Mouse (Mus musculus) spleen, embryonic (tissue): ENCODE measurements around the gene Rpl36al.

ENCODE experiments used
- CTCF ChIA-PET: fragments of 350-600 bp; sonication (Branson Sonifier 250); formaldehyde crosslinking; loops from one replicate; lab custom pipeline; 2022; lab: Charles Lee

The Rpl36al gene

DNA sequence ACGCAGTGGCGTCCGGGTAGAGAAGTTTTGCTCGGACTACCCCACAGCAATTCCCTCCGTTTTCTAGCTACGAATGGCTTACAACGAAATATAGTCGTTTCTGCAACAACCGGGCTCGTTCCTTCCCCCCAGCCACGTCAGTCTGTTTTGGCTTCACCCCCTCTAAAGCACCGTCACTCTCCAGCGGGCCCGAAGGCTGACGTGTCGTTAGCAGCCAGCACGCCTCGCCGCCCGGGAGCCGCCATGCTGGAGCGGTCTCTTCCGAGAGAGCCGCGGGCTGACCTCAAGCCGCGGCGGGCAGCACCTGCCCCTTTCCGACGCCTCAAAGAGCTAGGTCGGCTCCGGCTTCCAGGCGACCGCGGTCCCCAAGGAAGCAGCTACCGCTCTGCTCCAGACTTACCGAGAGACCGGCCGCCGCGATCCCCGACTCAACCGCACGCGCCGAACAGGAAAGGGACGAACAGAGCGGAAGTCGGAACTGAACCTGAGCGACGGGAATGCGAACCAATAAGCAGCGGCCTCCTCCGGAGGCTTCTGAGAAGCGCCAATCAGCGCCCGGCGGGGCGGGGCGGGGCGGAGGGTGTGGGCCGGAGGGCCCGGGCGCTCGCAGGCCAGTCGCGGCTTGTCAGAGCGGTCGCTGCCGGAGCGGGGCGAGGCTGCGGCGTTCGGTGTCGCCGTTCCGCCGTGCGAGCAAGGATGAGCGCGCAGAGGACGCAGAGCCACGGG lies at the start of gene Rpl36al, which contains the start of gene Mgat2:
Gene Rpl36al, minus strand, starts transcription at position 501 of the 726 bp plus-strand sequence.
Gene Mgat2, plus strand, starts transcription at position 575 of the 726 bp plus-strand sequence.
- CTCF ChIA-PET = no interaction called here

DNA sequence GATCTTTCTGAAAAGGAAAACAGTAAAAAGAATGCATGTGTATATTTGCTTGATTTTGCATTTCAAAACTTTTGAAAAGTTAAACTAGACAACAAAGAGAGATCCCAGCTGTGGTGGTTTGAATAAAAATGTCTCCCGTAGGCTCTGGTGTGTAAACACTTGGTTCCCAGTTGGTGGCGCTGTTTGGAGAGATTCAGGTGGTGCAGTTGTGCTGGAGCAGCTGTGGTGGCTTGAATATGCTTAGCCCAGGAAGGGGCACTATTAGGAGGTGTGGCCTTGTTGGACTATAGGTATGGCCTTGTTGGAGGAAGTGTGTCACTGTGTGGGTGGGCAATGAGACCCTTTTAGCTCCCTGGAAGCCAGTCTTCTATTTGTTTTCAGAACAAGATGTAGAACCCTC lies 45.4 kb upstream of the Rpl36al start:
- CTCF ChIA-PET = interaction anchor here (1.0 kb wide), 1 partner anchor 17 kb away, joined by 3 read pairs; no protein-coding TSS in a partner anchor

DNA sequence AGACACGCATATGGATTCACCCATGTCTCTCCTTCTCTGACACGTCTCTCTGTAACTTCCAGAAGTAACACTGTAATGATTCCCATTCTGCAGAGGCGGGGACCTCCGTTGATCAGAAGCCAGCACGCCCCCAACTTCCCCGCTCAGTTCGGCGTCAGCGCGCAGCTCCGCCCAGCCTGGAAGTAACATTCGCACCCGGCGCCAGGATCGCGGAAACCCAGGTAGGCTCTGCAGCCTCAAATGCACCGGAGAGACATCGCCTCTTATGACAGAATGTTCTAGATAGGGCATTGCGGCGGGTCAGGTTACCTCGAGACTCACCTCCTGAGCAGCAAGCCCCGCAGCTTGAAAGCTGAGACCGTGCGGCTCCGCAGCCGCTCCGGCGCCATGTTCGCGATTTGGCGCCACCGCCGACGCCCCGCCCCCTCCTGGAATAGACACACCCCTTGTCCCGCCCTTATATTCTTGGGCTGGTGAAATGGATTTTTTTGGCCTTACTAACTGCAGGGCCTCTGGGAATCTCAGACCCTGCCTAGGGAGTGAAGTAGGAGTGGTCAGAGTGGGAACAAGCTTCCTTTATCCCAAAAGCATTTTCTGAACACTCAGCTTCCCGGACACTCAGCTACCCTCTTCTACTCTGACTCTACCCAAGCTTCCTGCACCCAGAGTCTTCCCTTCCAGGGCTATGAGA lies 44.0 kb upstream of the Rpl36al start, which contains the start of gene Pole2:
Gene Pole2, minus strand, starts transcription at position 420 of the 691 bp plus-strand sequence.
- CTCF ChIA-PET = interaction anchor here (0.6 kb wide), 1 partner anchor 82 kb away, joined by 6 read pairs; no protein-coding TSS in a partner anchor

DNA sequence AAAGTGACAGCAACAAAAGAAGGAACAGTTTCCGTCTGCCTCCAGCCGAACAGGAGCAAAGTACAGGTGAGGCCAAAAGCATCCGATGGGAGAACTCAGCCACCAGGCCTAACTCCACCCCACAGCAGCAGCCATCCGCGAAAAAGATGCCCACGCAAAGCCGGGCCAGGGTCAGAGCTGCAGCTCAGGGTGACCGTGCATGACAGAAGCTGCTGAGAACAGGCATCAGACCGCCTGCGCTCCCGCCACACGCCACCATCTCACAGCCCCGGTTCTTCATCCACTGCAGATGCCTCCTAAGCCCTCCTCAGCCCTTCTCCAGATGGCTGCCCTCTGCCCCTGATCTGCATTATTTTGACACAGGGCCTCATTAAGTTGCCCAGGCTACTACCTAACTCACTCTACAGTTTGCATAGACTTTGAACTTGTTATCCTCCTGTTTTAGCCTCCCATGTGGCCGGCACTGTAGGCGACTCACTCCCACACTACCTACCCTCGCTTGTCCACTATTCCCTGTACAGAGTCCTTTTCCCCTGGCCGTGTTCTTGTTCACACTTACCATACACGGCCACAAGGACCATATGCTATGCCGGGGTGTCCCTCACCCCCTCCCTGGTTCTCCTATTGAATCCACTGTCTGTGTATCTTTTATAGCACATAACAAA lies 36.9 kb upstream of the Rpl36al start:
- CTCF ChIA-PET = no interaction called here

DNA sequence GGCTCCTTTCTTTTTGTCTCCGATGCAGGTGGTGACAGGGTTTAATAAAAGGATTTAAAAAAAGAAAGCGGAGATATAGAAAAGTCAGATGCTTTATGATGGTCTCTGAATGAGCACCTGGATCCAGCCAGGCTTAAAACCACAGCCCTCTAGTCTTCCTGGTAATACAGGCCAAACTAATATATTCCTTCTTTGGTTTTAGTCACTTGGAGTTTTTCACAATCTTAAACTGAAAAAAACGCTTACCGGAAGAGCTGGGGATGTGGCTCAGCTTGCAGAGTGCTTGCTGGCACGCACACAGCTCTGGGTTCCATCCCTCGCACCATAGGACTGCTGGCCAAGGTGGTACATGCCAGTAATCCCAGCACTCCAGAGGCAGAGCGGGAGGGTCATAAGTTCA lies 32.7 kb upstream of the Rpl36al start:
- CTCF ChIA-PET = interaction anchor here (0.8 kb wide), 1 partner anchor 515 kb away, joined by 4 read pairs; no protein-coding TSS in a partner anchor

DNA sequence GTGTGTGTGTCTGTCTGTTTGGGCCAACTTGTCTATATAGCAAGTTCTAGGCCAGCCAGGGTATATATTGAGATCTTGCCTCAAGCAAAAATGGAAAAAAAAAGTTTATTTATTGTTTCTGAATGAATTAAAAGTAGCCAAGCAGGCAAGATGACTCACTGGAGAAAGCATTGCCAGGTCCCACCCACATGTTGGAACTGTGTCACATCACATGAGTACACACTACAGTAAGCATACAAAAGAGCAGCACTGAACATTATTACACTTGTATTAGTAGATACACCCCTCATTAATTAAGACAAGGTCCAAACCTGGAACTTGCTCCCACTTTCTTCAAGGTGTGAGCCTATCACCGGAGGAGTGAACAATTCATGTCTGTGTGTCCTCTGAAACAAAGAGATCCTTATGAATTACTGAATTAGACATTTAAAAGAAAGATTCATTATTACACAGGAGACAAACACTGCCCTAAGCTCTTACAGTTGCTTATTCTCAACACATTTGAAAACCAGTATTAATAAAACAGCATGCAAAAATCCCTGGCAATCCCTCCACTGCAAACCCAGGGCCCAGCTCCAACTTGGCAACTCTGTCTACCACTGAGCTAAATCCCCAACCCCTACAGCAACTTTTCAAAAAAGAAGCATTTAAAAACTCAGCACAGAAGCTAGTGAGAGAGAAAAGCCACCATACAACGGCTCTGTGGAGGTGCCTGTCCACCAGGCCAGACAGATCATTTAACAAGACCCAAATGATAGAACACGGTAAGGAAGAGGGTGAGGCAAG lies 31.3 kb upstream of the Rpl36al start:
- CTCF ChIA-PET = no interaction called here

DNA sequence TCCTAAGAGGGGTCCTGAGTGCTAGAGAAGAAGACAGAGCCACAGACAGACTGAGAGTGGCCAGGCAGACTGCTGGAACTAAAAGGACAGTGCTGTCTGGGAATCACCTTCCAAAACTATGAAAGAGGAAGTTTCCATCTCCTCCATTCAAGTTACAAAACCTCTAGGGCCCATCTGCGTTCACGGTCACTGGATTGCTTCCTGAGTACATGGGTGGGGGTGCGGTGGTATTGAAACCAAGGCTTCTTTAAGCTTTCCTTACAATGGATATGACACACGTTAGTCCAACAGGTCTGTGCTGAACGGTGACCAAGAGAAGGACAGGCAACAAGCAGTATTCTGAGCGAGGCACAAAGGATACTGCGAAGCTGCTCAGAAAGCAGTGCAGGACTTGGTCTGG lies 30.5 kb upstream of the Rpl36al start:
- CTCF ChIA-PET = no interaction called here

DNA sequence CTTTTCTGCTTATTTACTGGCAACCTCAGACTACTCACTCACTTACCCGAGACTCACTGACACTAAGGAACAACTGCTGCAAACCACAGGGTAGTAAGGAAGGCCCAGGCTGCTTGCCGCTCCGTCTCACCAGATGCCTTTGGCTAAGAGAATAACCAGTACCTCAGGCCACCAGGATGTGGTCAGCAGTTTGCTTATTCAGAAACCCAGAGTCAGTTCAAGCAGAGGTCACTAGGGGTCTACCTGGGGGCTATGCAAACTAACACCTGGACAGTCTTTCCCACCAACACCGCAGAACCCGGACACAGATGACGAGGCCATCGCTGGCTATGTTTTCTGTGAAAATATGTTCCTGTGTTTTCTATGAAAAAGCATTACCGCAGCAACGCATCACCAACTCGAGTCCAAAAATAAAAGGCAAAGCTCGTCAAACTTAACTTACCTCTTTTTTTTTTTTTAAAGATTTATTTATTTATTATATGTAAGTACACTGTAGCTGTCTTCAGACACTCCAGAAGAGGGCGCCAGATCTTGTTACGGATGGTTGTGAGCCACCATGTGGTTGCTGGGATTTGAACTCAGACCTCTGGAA lies 29.4 kb upstream of the Rpl36al start:
- CTCF ChIA-PET = interaction anchor here (0.8 kb wide), 1 partner anchor 13 kb away, joined by 5 read pairs; no protein-coding TSS in a partner anchor

DNA sequence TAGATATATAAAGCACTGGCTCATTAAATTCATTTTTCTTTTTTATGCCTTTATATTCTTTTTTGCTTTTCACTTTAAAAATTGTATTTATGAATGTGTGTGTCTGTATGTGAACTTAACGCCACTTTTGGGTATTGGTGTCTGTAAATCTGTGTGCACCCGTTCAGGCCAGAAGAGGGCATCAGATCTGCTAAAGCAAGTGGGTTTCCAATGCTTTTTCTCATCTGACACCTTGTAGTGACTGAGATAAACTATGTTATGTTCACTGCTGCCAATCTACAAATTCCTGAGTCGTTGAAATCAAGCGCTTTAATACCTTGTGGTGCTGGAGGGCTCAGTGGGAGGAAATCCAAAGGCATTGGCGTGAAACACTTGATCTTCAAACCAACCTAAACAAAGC lies 27.2 kb upstream of the Rpl36al start:
- CTCF ChIA-PET = interaction anchor here (0.7 kb wide), 1 partner anchor 308 kb away, joined by 3 read pairs; no protein-coding TSS in a partner anchor

DNA sequence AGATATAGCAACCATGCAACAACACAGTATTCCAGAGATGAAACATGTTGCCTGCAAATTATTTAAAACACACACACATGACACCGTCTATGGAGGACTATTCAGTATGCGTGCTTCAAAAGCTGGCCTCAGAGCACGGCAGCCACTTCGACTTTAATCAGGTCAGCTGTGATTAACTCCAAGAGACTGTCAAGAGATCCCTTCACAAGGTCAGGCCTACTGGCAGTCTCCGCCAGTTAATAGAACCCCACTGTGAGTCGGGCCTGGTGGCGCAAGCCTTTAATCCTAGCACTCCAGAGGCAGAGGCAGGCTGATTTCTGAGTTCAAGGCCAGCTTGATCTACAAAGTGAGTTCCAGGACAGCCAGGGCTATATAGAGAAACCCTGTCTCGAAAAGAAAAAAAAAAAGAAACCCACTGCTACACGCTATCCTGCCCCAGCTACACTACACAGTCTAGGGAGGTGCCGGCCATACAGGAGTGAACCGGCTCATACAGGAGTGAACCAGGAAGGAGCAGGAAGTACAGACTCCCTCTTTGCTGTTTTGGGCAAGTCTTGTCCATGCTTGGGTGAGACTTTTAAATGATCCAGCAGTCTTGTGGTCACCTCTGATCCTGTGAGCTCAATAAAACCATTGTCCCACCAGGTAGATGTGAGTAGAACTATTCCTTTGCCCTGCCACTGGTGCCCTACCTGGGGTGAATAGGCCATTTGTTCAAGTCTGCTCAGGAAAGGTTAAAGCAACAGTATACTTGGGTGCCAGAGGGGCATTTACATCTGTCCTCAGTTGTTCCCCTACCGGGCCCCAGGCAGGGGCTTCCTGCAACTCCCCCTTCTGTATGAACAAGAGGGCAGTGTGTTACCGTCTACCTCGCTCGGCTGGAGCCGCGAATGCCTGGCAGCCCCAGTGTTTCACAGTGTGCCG lies 26.4 kb upstream of the Rpl36al start:
- CTCF ChIA-PET = interaction anchor here (0.5 to 0.6 kb wide), 2 partner anchors 20 to 143 kb away, joined by 3 to 17 read pairs; no protein-coding TSS in a partner anchor

DNA sequence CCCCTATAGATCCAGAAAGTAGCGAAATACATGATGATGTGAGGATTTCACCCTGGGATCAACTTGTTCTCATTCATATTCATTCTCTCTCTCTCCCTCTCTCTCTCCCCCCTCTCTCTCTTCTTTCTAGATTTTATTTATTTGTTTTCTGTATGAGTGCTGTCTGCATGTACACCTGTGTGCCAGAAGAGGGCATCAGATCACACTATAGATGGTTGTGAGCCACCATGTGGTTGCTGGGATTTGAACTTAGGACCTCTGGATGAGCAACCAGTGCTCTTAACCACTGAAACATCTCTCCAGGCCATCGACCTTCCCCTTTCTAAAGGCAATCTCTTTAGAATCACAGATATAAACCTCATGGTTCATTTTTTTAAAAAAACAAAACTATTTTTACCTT lies 24.6 kb upstream of the Rpl36al start:
- CTCF ChIA-PET = no interaction called here

DNA sequence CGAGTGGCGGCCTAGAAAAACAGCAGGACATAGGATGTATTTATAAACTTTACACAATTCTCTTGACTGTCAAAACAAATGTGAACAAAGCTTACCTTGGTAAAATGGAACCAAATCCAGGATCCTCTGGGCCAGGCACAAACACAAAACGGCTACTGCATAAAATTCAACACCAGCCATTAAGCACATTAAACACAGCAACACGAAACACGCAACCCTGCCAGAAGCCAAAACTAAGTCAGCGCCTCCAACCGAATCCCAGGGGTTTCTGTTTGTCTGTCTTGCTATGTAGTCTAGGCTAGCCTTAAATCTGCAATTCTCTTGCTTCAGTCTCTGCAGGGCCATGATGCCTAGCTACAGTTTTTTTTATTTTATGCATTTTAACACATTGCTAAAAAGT lies 24.0 kb upstream of the Rpl36al start:
- CTCF ChIA-PET = no interaction called here

DNA sequence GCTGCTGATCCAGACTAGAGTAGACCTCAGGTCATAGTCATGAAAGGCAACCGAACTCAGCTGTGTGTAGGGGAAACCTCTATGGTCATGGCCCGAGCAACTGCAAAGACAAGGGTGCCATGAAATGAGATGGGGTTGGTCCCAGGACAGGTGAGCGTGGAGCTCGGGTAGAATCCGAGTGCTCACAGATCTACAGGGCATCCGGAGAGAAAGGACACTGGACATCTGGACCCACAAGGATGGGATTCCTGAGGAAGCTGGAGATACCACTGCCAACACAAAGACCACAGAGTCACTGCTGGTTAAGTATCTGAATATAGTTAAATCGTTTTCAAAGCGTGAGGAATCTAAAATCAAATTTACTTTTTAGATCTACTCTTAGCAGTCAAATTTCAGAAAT lies 23.5 kb upstream of the Rpl36al start:
- CTCF ChIA-PET = no interaction called here

DNA sequence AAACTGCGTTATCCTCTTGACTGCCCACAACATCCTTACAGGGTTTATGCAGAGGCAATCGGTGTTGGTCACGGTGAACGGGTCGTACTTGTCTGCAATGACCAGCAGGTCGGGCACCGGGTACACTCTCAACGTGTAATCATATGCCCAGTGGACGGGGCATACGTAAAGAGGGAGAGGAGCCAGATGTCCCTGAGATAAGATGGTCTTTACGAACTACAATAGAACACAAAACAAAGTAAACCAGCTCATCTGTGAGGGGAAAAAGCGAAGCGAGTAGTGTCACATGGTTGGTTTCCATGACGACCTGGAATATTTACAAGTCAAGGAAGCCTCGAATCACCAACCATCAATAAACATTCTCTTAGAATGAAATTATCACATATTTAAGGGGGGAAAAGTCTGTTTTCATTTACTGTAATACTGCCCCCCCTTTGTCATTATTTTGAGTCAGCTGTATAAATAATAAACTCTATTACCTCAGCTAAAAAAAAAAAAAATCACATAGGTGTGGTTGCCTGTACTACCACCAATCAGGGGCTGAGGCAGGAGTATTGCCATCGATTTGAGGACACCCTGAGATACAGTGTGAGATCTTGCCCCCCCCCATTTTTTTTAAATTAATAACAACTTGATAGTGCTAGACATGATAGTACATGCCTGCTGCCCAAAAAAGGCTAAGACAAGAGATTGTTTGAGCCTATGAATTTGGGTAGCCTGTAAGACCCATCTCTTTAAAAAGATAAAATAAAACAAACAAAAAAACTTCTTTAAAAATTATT lies 20.4 kb upstream of the Rpl36al start, which contains the start of gene Gm49384:
Gene Gm49384, minus strand, starts transcription at position 216 of the 782 bp plus-strand sequence.
- CTCF ChIA-PET = interaction anchor here (0.7 kb wide), 1 partner anchor 10 kb away, joined by 3 read pairs; no protein-coding TSS in a partner anchor

DNA sequence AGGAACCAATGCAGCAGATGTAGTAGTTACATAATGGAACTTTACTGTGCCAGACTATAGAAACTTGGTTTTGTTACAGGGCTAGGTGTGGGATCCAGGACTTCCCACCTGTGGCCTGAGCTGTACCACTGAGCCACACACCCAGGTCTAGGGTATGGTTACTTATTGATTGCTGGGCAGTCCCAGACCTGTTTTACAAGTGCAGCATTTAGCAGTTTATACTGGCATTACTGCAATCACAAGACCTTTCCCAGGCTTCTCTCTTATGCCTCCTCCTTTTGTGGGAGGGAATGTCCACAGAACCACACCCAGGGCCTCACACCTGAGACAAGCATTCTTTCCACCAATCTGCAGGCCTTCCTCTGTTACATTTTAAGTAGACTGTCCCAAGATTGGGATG lies 15.1 kb upstream of the Rpl36al start:
- CTCF ChIA-PET = no interaction called here

DNA sequence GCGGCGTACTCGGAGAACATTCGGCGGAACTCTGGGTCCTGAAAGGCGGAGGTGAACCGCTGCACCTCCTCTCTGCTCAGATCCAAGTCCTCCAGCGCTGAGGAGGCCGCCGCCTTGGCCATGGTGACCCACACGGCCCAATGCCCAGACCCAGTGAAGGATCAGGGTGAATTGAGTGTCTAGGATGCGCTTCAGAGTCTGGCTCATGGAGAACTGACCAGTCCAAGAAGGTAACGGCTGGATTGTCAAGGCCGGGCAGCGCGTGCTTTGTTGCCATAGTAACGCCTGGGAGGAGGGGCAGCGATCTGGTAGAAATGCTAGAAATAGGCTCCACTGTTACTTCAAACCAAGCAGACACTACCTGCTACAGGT lies 14.3 kb upstream of the Rpl36al start, which contains the start of gene Dnaaf2:
Gene Dnaaf2, minus strand, starts transcription at position 266 of the 372 bp plus-strand sequence.
- CTCF ChIA-PET = interaction anchor here (0.5 kb wide), 1 partner anchor 9 kb away, joined by 3 read pairs; no protein-coding TSS in a partner anchor

DNA sequence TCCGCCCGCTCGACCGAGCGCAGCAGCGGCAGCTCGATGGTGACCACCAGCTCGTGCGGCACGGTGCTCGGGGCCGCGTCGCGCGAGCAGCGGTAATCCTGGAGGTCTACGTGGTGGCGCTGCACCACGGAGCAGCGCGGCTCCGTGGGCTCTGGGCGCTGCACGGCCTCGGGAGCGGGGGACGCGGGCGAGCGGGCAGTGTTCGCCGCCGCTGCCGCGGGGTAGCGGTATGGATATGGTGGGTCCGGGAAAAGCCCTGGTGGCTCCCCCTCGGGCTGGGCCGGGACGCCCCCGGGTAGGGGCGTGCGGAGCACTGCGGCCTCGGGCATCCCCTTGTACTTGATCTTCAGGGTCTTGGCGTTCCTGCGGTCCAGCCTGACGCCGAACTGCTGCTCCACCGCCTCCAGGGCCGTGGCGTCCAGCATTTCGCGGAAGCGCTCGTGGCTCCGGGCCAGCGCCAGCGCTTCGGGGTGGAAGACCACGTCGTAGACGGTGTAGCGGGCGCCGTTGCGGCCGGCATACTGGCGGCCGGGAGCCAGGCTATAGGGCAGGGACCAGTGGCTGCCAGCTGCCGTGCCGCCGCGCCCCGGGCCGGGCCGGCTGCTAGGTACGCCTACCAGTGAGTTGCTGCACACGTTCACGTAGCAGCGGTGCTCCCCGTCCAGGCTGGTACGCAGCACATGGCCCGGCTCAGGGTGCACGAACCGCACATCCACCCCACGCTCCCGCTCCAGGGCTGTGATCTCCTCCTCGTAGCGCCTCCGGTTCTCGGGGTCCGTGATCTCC lies 13.7 kb upstream of the Rpl36al start:
- CTCF ChIA-PET = no interaction called here
